Mouse (Mus musculus) MEL (cell line): ENCODE results near the gene Gm13691.

ENCODE experiments used
- CTCF ChIP-seq, 3 experiments: IDR thresholded peaks in 2 of 3; conservative IDR thresholded peaks in 1 of 3; 2 replicates each; pipeline ENCODE4 v1.5.1; 2011 to 2012; ENCODE audit warnings: low read length in 3 of 3, low read depth in 2 of 3, mild to moderate bottlenecking in 2 of 3, improper control_type of control experiment in 1 of 3, inconsistent platforms in 1 of 3, mixed read lengths in 1 of 3, moderate library complexity in 1 of 3; ENCODE audit not compliant: control insufficient read depth in 1 of 3, insufficient read depth in 1 of 3, poor library complexity in 1 of 3, severe bottlenecking in 1 of 3
- EP300 ChIP-seq, 2 experiments: IDR thresholded peaks; 2 replicates each; pipeline ENCODE4 v1.6.1; 2011; ENCODE audit warnings: improper control_type of control experiment in 2 of 2, low read length in 2 of 2, low read depth in 1 of 2, mild to moderate bottlenecking in 1 of 2
- MAX ChIP-seq: IDR thresholded peaks from 2 replicates; pipeline ENCODE4 v1.6.1; 2011; ENCODE audit warnings: low read length, improper control_type of control experiment
- POLR2A ChIP-seq, 2 experiments: IDR thresholded peaks; 2 replicates each; pipeline ENCODE4 v1.6.1; 2011 to 2012; ENCODE audit warnings: low read length in 2 of 2, mild to moderate bottlenecking in 2 of 2, control low read depth in 1 of 2, improper control_type of control experiment in 1 of 2, low read depth in 1 of 2, moderate library complexity in 1 of 2; ENCODE audit not compliant: control insufficient read depth in 1 of 2, insufficient read depth in 1 of 2, poor library complexity in 1 of 2

GRCm38 (mm10) chr2:84022905-84023304 is 32.6 kb downstream of the Gm13691 start:
- TF ChIP-seq MAX: no peak
- TF ChIP-seq POLR2A (IDR thresholded peaks at IDR 0.05; ENCODE audit: control insufficient read depth in 1 of 2, insufficient read depth in 1 of 2, low read depth in 1 of 2, low read length in 2 of 2, poor library complexity in 1 of 2): no peak
- TF ChIP-seq CTCF (IDR thresholded peaks at IDR 0.05 in 2 of 3, conservative IDR thresholded peaks at IDR 0.05 in 1 of 3; ENCODE audit: control insufficient read depth in 1 of 3, insufficient read depth in 1 of 3, low read depth in 2 of 3, low read length in 3 of 3, poor library complexity in 1 of 3, severe bottlenecking in 1 of 3): no peak
- TF ChIP-seq EP300 (IDR thresholded peaks at IDR 0.05; ENCODE audit: low read depth in 1 of 2, low read length in 2 of 2): no peak
